Mouse (Mus musculus) left cerebral cortex, postnatal 25 days (tissue): ENCODE measurements around the gene Alx3. TPM values are rescaled to one million over a fixed set of nuclear protein-coding genes. Genes with fewer than 3 reads are reported as not detected.

Experiments used
- DNase-seq, 2 experiments: peaks; one replicate each; pipeline ENCODE4 v3.0.0; 2022; ENCODE audit warnings: low spot score in 2 of 2, mixed read lengths in 1 of 2
- intact Hi-C: fragments of 180-260 bp; cut with DNase I; formaldehyde crosslinking; loops from one replicate; pipeline ENCODE4 v1.15.1; 2025
- total RNA-seq, 2 experiments: library from RNA; stranded (reverse); gene quantifications; 2 replicates each; pipeline ENCODE4 v1.2.3; 2021

Gene Alx3
- total RNA-seq, 2 experiments from 2014 or later = 0.87 to 0.94 TPM

- DNase-seq = no peak
- intact Hi-C loops = no loop called here
Measured at GRCm38 (mm10) chr3:107654861-107655260, 60.0 kb downstream of the Alx3 start.

Other genes starting within 250 kb of the Alx3 start
- 10 to 100 TPM; 62.5 to 66.4 TPM for gene Kcnc4, start 135.5 kb upstream of the Alx3 start, total RNA-seq
- 100 to 1,000 TPM; 396 to 412 TPM for gene Slc6a17, start 77.0 kb upstream of the Alx3 start, total RNA-seq
- gene Ubl4b, start 40.0 kb upstream of the Alx3 start, total RNA-seq = under 1 TPM in 1 of 2 experiments, not detected in 1; 0.23 TPM
- not detected for gene Gm10961, start 36.3 kb downstream of the Alx3 start, total RNA-seq
- 10 to 100 TPM; 58.3 to 63.6 TPM for gene Strip1, start 36.7 kb downstream of the Alx3 start, total RNA-seq
- 100 to 1,000 TPM; 324 to 332 TPM for gene Ahcyl1, start 101.5 kb downstream of the Alx3 start, total RNA-seq
- gene Csf1, start 165.4 kb downstream of the Alx3 start, total RNA-seq = 10 to 100 TPM; 10.7 to 11.2 TPM